Mouse (Mus musculus) liver, postnatal 0 days (tissue): ENCODE measurements around the gene Yipf2. TPM values are rescaled to one million over a fixed set of nuclear protein-coding genes. Genes with fewer than 3 reads are reported as not detected.

Source experiments
- ATAC-seq: fragments of 200-750 bp; cut with Nextera tagmentation; 2 replicates; pipeline ENCODE4 v1.8.0; 2017; ENCODE audit warnings: mild to moderate bottlenecking, moderate library complexity
- DNase-seq: peaks from one replicate; pipeline ENCODE4 v3.0.0-alpha.2; 2016
- H3K27ac ChIP-seq: fragments of 300-500 bp; sonication (generic); 2 replicates; pipeline ENCODE4 v1.5.1; 2014; ENCODE audit warnings: antibody characterized with exemption, moderate library complexity, mild to moderate bottlenecking, low read depth
- H3K27me3 ChIP-seq: fragments of 300-500 bp; sonication (generic); 2 replicates; pipeline ENCODE4 v1.6.1; 2014; ENCODE audit warnings: low read length, control low read depth, mixed read lengths; ENCODE audit not compliant: insufficient read depth
- H3K36me3 ChIP-seq: fragments of 300-500 bp; sonication (generic); replicated peaks from 2 replicates; pipeline ENCODE4 v1.6.1; 2014; ENCODE audit warnings: mild to moderate bottlenecking, control low read depth, low read length, moderate library complexity, mixed read lengths; ENCODE audit not compliant: insufficient read depth
- H3K4me1 ChIP-seq: fragments of 300-500 bp; sonication (generic); 2 replicates; pipeline ENCODE4 v1.6.1; 2014; ENCODE audit warnings: antibody characterized with exemption, mild to moderate bottlenecking, control low read depth; ENCODE audit not compliant: insufficient read depth
- H3K4me2 ChIP-seq: fragments of 300-500 bp; sonication (generic); 2 replicates; pipeline ENCODE4 v1.6.1; 2014; ENCODE audit warnings: low read depth, mild to moderate bottlenecking, low read length, moderate library complexity, mixed read lengths
- H3K4me3 ChIP-seq: fragments of 300-500 bp; sonication (generic); 2 replicates; pipeline ENCODE4 v1.5.1; 2014; ENCODE audit warnings: low read depth, low read length
- H3K9ac ChIP-seq: fragments of 300-500 bp; sonication (generic); replicated peaks from 2 replicates; pipeline ENCODE4 v1.6.1; 2014; ENCODE audit warnings: mild to moderate bottlenecking, moderate library complexity
- H3K9me3 ChIP-seq: fragments of 300-500 bp; sonication (generic); 2 replicates; pipeline ENCODE4 v1.6.1; 2016; ENCODE audit warnings: mild to moderate bottlenecking, control low read depth, low read length, mixed read lengths
- CTCF ChIP-seq: sonication (generic); IDR thresholded peaks from 2 replicates; pipeline ENCODE4 v1.5.1; 2016; ENCODE audit warnings: antibody characterized with exemption, low read depth
- EP300 ChIP-seq: IDR thresholded peaks from 2 replicates; pipeline ENCODE4 v1.6.1; 2016; ENCODE audit warnings: antibody characterized with exemption, low read depth, mild to moderate bottlenecking
- WGBS: fragments of 180-500 bp; shearing (Covaris S2); extraction: QIAGEN DNeasy Blood & Tissue Kit; methylation state at CpG from one replicate; pipeline ENCODE4 v1.1.7; 2014; ENCODE audit not compliant: insufficient replicate concordance; 5-methylcytosine and 5-hydroxymethylcytosine counted together
- polyA plus RNA-seq: library from polyadenylated mRNA; unstranded; fragments of >200 nt; fragmentation: Nextera tagmentation; extraction: Ambion mirVana; gene quantifications from 2 replicates; pipeline ENCODE4 v1.2.1, GENCODE M21; 2015

Gene Yipf2
- polyA plus RNA-seq, 1 experiment from 2014 or later: 8.5 TPM

DNA sequence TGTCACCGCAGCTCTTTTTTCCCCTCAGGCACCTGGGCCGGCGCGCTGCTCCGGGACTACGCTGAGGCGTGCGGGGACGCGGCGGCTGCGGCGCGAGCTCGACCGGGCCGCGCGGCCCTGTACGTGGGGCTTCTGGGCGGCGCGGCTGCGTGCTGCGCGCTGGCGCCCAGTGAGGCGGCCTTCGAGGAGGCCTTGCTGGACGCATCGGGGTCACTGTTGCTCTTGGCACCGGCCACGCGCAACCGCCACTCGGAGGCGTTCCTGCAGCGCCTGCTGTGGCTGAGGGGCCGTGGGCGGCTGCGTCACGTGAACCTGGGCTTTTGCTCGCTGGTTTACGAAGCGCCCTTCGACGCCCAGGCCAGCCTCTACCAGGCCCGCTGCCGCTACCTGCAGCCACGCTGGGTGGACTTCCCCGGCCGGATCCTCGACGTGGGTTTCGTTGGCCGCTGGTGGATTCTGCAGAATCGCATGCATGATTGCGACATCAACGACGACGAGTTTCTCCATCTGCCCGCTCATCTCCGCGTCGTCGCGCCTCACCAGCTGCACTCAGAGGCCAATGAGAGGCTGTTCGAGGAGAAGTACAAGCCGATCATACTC, 594 bp upstream of the Yipf2 start:
- peaks cover 19% of the 10 kb centered on the region for H3K36me3 ChIP-seq
- 1% methylated on average over 62 of the region's 69 CpGs for WGBS
- H3K4me2 ChIP-seq: peak overlapping the region; percentile 92
- no peaks in the 10 kb centered on the region for H3K9me3 ChIP-seq
- peak overlapping the region; percentile 80 for H3K27ac ChIP-seq
- peak overlapping the region; percentile 78 for H3K4me3 ChIP-seq
- no peak for TF ChIP-seq CTCF
- no peak for TF ChIP-seq EP300
- ATAC-seq (peak; percentile 72), DNase-seq (peak; percentile 62)
- H3K27me3 ChIP-seq: no peaks in the 10 kb centered on the region
- peaks cover 16% of the 10 kb centered on the region for H3K4me1 ChIP-seq
- H3K9ac ChIP-seq: peak overlapping the region; percentile 85

DNA sequence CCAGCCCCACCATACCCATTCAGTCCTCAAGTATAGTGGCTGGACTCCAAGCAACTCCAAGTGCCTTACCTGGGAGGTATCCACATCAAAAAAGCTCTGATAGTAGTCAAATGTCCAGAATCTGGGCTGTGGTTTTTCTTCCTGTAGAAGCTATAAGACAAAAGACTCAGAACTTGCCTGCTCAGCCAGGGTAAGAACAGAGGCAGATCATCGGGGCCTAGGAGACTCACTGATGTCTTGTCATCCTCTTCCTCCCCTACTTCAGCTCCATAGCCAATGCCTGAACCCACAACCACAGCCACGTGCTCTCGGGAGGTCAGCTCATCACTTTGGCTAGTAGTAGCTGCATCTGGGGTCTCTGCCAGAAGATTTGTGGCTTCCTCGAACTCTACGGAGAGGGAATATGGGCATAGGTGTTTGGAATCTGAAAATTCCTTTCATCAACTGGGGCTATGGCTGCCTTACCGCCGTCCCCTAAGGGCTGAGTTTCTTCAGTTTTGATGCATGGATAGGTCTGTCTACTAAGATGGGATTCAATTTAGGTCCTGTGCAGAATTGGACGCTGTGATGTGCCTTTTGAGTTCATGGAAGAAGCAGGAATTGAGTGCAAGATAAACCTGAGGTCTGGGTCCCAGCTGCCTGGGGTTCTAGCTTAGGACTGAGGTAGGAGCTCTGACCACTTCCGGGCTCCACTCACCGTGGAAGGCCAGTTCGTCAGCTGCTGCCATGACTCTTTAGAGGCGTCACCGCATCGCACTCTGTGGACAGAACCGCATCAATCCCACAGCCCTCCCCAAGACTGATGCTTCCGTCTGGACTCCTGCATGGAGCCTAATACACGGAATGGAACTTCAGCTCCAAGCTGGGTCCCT, 561 bp downstream of the Yipf2 start:
- 17% methylated on average over 17 of the region's 17 CpGs for WGBS
- DNase-seq: no peak

DNA sequence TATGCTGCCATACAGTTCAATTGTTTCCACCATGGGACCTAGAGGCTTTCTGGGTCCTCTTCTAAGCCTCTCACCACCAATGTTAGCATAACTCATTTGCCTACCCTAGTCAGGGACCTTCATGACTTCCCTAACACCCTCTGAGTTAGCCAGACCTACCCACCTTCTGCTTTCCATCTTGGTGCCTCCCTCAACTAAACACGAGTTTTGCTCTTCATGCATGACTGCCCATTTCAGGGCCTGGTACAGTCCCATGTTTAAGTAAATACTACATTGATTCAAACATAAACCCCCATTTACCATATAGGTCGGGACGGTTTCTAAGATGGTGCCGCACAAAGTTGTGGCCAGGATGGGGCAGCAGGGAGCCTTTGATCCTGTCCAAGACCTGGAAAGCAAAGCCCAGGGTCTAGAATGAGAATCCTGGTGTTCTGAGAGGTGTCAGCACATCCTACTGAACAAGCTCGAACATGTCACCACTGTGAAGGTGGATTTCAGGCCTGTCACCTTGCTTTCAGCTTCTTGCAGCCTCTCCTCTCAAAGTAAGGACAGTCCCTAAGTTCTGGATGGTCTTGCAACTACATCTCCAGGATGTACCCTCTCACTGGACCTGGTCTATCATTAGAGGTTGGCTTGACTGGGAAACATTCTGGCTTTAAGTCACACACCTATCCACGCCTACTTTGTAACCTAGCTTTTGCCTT, 1.3 kb downstream of the Yipf2 start:
- no peak for ATAC-seq
- H3K9ac ChIP-seq: no peak overlapping the region
- peaks cover 16% of the 10 kb centered on the region for H3K4me1 ChIP-seq
- no peak overlapping the region for H3K4me2 ChIP-seq
- H3K36me3 ChIP-seq: peaks cover 36% of the 10 kb centered on the region
- WGBS: 80% methylated on average over 6 of the region's 6 CpGs
- TF ChIP-seq CTCF (no peak), EP300 (no peak)
- no peaks in the 10 kb centered on the region for H3K27me3 ChIP-seq
- no peak for DNase-seq
- no peaks in the 10 kb centered on the region for H3K9me3 ChIP-seq
- H3K27ac ChIP-seq: no peak overlapping the region
- no peak overlapping the region for H3K4me3 ChIP-seq

More for the DNA sequence above, 561 bp downstream of the Yipf2 start:
- Histone ChIP-seq H3K9ac (peak overlapping the region; percentile 85), H3K27me3 (no peaks in the 10 kb centered on the region), H3K9me3 (no peaks in the 10 kb centered on the region), H3K36me3 (peaks cover 31% of the 10 kb centered on the region), H3K27ac (peak overlapping the region; percentile 80), H3K4me1 (peaks cover 16% of the 10 kb centered on the region), H3K4me3 (peak overlapping the region; percentile 78), H3K4me2 (peak overlapping the region; percentile 92)
- peak; percentile 63 for ATAC-seq
- no peak for TF ChIP-seq CTCF
- TF ChIP-seq EP300: no peak

DNA sequence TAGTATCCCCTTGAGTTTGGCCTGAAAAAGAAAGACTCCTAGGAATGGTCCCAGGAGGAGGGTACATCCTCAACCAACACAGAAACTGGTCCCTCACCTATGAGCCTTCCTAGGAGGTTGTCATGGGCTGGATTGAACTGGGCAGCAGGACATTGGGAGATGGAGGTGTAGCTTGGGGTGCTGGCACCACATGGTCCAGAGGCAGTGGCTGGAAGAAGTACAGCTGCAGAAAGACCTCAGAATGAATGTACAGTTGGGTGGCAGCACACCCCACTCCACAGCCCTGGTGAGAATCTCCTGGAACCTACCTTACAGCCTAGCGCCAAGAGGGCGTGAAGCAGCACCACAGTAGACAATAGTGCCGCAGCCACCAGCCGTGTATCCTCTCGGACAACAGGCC, 3.1 kb downstream of the Yipf2 start:
- Histone ChIP-seq H3K9me3 (no peaks in the 10 kb centered on the region), H3K4me1 (peaks cover 16% of the 10 kb centered on the region), H3K36me3 (peaks cover 52% of the 10 kb centered on the region), H3K27ac (no peak overlapping the region), H3K4me2 (no peak overlapping the region), H3K9ac (no peak overlapping the region), H3K4me3 (no peak overlapping the region), H3K27me3 (no peaks in the 10 kb centered on the region)
- TF ChIP-seq EP300 (no peak), CTCF (no peak)
- no peak for DNase-seq
- no peak for ATAC-seq
- WGBS: 93% methylated on average over 5 of the region's 5 CpGs

DNA sequence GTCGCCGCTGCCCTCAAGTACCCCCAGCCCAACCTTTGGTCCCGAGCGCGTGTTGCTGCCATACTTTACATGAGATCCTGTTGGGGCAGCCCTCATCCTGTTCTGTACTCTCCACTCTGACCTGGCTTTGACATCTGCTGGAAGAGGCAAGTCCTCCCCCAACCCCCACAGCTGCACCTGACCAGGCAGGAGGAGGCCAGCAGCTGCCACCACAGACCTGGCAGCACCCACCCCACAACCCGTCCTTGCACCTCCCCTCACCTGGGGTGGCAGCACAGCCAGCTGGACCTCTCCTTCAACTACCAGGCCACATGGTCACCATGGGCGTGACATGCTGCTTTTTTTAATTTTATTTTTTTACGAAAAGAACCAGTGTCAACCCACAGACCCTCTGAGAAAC, 4.3 kb downstream of the Yipf2 start:
- Histone ChIP-seq H3K9ac (no peak overlapping the region), H3K27me3 (no peaks in the 10 kb centered on the region), H3K36me3 (peaks cover 60% of the 10 kb centered on the region), H3K27ac (no peak overlapping the region), H3K4me3 (no peak overlapping the region), H3K4me1 (peaks cover 5% of the 10 kb centered on the region), H3K4me2 (no peak overlapping the region), H3K9me3 (no peaks in the 10 kb centered on the region)
- DNase-seq: no peak
- WGBS: 87% methylated on average over 8 of the region's 8 CpGs
- no peak for TF ChIP-seq CTCF
- no peak for TF ChIP-seq EP300
- no peak for ATAC-seq

DNA sequence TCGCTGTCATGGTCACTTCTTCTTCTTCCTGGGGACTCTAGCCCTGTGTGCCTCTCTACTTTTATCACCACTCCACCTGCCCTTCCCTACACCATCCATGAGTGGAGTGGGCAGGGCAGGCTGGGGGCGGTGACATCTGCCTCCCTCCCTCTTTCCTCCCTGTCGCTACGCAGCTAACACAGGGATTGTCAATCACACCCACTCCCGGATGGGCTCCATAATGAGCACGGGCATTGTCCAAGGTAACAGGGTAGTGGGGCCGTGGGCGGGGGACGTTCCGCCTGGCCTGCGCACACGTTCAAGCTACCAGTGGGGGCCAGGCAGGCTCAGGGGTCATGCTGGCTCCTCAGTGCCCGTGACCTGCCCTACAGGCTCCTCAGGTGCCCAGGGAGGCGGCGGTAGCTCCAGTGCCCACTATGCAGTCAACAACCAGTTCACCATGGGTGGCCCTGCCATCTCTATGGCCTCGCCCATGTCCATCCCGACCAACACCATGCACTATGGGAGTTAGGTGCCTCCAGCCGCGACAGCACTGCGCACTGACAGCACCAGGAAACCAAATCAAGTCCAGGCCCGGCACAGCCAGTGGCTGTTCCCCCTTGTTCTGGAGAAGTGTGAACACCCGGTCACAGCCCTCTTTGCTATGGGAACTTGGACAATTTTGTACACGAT, 4.8 kb downstream of the Yipf2 start:
- DNase-seq (no peak), ATAC-seq (no peak)
- 86% methylated on average over 23 of the region's 23 CpGs for WGBS
- TF ChIP-seq CTCF (no peak), EP300 (no peak)
- Histone ChIP-seq H3K36me3 (peaks cover 65% of the 10 kb centered on the region), H3K4me2 (no peak overlapping the region), H3K27ac (no peak overlapping the region), H3K27me3 (no peaks in the 10 kb centered on the region), H3K4me1 (peaks cover 4% of the 10 kb centered on the region), H3K4me3 (no peak overlapping the region), H3K9ac (no peak overlapping the region), H3K9me3 (no peaks in the 10 kb centered on the region)
